Comparison of ENCODE assay signal across 19 mouse cellular contexts in genomic region chr1:167104956-167105626, GRCm38 (mm10).
DNase-seq lines count a peak whose midpoint lies in the region; ATAC-seq and TF ChIP-seq lines count a peak whose summit lies in the region.
"Had no signal": no experiment of that assay in that cellular context is flagged by ENCODE, and none has a peak within 500 bp of the region (broad histone marks: within the 10 kb centered on the region; RNA-seq: fewer than 3 reads in every experiment).

No protein-coding gene starts in this region.

- no peak for ATAC-seq in limb, embryonic 11.5 days (ENCODE audit: insufficient number of reproducible peaks, low FRiP score, low TSS enrichment, low read depth)
- ATAC-seq in forebrain, embryonic 14.5 days = peak; percentile 53
- ATAC-seq in hindbrain, embryonic 14.5 days (ENCODE audit: low FRiP score) = peak; percentile 49; the same call in 1 of the 2 replicates
- ATAC-seq in midbrain, postnatal 0 days (ENCODE audit: low FRiP score) = peak; percentile 53

- H3K36me3 ChIP-seq in limb, embryonic 11.5 days (ENCODE audit: control insufficient read depth, insufficient read depth, low read length) = no peaks in the 10 kb centered on the region
- H3K36me3 ChIP-seq in limb, embryonic 10.5 days = no peaks in the 10 kb centered on the region
- H3K36me3 ChIP-seq in forebrain, embryonic 14.5 days (ENCODE audit: control insufficient read depth, insufficient read depth, low read length) = no peaks in the 10 kb centered on the region
- no peaks in the 10 kb centered on the region for H3K36me3 ChIP-seq in hindbrain, embryonic 14.5 days (replicated peaks; ENCODE audit: control insufficient read depth, insufficient read depth)
- H3K36me3 ChIP-seq in midbrain, postnatal 0 days (ENCODE audit: insufficient read depth, low read length) = no peaks in the 10 kb centered on the region
- H3K36me3 ChIP-seq: embryonic facial prominence, embryonic 12.5 days; heart, embryonic 12.5 days; kidney, embryonic 15.5 days; liver, embryonic 13.5 days; lung, embryonic 15.5 days; stomach, embryonic 15.5 days had no signal

- no peak overlapping the region for H3K27ac ChIP-seq in limb, embryonic 11.5 days (replicated peaks; ENCODE audit: low read depth, low read length)
- H3K27ac ChIP-seq in limb, embryonic 10.5 days = no peak overlapping the region
- H3K27ac ChIP-seq in forebrain, embryonic 14.5 days (ENCODE audit: low read depth, low read length) = no peak overlapping the region; the same call in 1 of the 2 replicates
- H3K27ac ChIP-seq in hindbrain, embryonic 14.5 days = no peak overlapping the region
- 0 out of 2 replicates have a peak overlapping the region, but pooled peaks have one; percentile 39 for H3K27ac ChIP-seq in midbrain, postnatal 0 days (ENCODE audit: low read depth, low read length)
- H3K27ac ChIP-seq: embryonic facial prominence, embryonic 12.5 days; kidney, embryonic 15.5 days; liver, embryonic 13.5 days; lung, embryonic 15.5 days; macrophage; stomach, embryonic 15.5 days had no signal

- no peak overlapping the region for H3K4me3 ChIP-seq in limb, embryonic 11.5 days (ENCODE audit: low read depth, low read length)
- H3K4me3 ChIP-seq in limb, embryonic 10.5 days = no peak overlapping the region
- H3K4me3 ChIP-seq in forebrain, embryonic 14.5 days (ENCODE audit: low read depth, low read length) = no peak overlapping the region
- H3K4me3 ChIP-seq in hindbrain, embryonic 14.5 days (replicated peaks; ENCODE audit: low read length) = no peak overlapping the region
- no peak overlapping the region for H3K4me3 ChIP-seq in midbrain, postnatal 0 days (ENCODE audit: low read depth, low read length)
- H3K4me3 ChIP-seq: embryonic facial prominence, embryonic 12.5 days; heart, embryonic 12.5 days; kidney, embryonic 15.5 days; liver, embryonic 13.5 days; lung, embryonic 15.5 days; stomach, embryonic 15.5 days had no signal

- no peak overlapping the region for H3K4me2 ChIP-seq in limb, embryonic 11.5 days (ENCODE audit: low read depth, severe bottlenecking)
- H3K4me2 ChIP-seq in forebrain, embryonic 14.5 days (ENCODE audit: low read length) = no peak overlapping the region
- H3K4me2 ChIP-seq in hindbrain, embryonic 14.5 days (replicated peaks) = no peak overlapping the region
- no peak overlapping the region for H3K4me2 ChIP-seq in midbrain, postnatal 0 days (ENCODE audit: low read depth, low read length, poor library complexity, severe bottlenecking)
- H3K4me2 ChIP-seq: embryonic facial prominence, embryonic 12.5 days; heart, embryonic 12.5 days; kidney, embryonic 15.5 days; liver, embryonic 13.5 days; lung, embryonic 15.5 days; stomach, embryonic 15.5 days had no signal

- peak; percentile 24 for DNase-seq in limb, embryonic 11.5 days (ENCODE audit: low spot score)
- no peak for DNase-seq in limb, embryonic 10.5 days (ENCODE audit: low spot score)
- DNase-seq in forebrain, embryonic 14.5 days (ENCODE audit: low spot score) = no peak
- DNase-seq in hindbrain, embryonic 14.5 days (ENCODE audit: low spot score) = no peak
- DNase-seq in midbrain, postnatal 0 days (ENCODE audit: low spot score) = no peak
- no peak for DNase-seq in cerebellum, postnatal 25 days
- no peak for DNase-seq in heart, postnatal 10 days
- DNase-seq: cerebellum, postnatal 10 days; heart, postnatal 36 days; layer of hippocampus, postnatal 36 days; liver, embryonic 13.5 days; right cerebral cortex, postnatal 14 days; thymus, adult 2 months had no signal

- intact Hi-C loops in heart, postnatal 10 days (cut with DNase I) = no loop called here

- no peak for TF ChIP-seq CTCF in midbrain, postnatal 0 days (IDR thresholded peaks at IDR 0.05)

- 22% methylated on average over 5 of the region's 5 CpGs for WGBS in limb, embryonic 11.5 days
- 34% methylated on average over 5 of the region's 5 CpGs for WGBS in limb, embryonic 10.5 days
- 50% methylated on average over 5 of the region's 5 CpGs for WGBS in forebrain, embryonic 14.5 days
- 32% methylated on average over 5 of the region's 5 CpGs for WGBS in hindbrain, embryonic 14.5 days
- WGBS in midbrain, postnatal 0 days = 21% methylated on average over 5 of the region's 5 CpGs

- no peaks in the 10 kb centered on the region for H3K9me3 ChIP-seq in limb, embryonic 11.5 days (ENCODE audit: control insufficient read depth, low read length)
- no peaks in the 10 kb centered on the region for H3K9me3 ChIP-seq in limb, embryonic 10.5 days (replicated peaks)
- H3K9me3 ChIP-seq in forebrain, embryonic 14.5 days (replicated peaks; ENCODE audit: control insufficient read depth, low read length) = no peaks in the 10 kb centered on the region
- no peaks in the 10 kb centered on the region for H3K9me3 ChIP-seq in hindbrain, embryonic 14.5 days (ENCODE audit: control insufficient read depth, low read length)
- H3K9me3 ChIP-seq in midbrain, postnatal 0 days (ENCODE audit: low read length) = no peaks in the 10 kb centered on the region
- H3K9me3 ChIP-seq: embryonic facial prominence, embryonic 12.5 days; kidney, embryonic 15.5 days; liver, embryonic 13.5 days; lung, embryonic 15.5 days; stomach, embryonic 15.5 days had no signal

- H3K4me1 ChIP-seq in limb, embryonic 11.5 days (ENCODE audit: control insufficient read depth, insufficient read depth, low read length) = no peaks in the 10 kb centered on the region
- H3K4me1 ChIP-seq in limb, embryonic 10.5 days = peaks cover 11% of the 10 kb centered on the region
- H3K4me1 ChIP-seq in forebrain, embryonic 14.5 days (ENCODE audit: control insufficient read depth, insufficient read depth, low read length) = peaks cover 7% of the 10 kb centered on the region
- H3K4me1 ChIP-seq in hindbrain, embryonic 14.5 days (replicated peaks; ENCODE audit: control insufficient read depth, insufficient read depth, low read length) = 0 out of 2 replicates have a peak, but pooled peaks cover 11% of the 10 kb centered on the region
- no peaks in the 10 kb centered on the region; the same call in 1 of the 2 replicates for H3K4me1 ChIP-seq in midbrain, postnatal 0 days (ENCODE audit: insufficient read depth, low read length)
- H3K4me1 ChIP-seq: embryonic facial prominence, embryonic 12.5 days; heart, embryonic 12.5 days; kidney, embryonic 15.5 days; liver, embryonic 13.5 days; lung, embryonic 15.5 days; stomach, embryonic 15.5 days had no signal

- no peak overlapping the region for H3K9ac ChIP-seq in limb, embryonic 11.5 days (ENCODE audit: low read length)
- no peak overlapping the region for H3K9ac ChIP-seq in forebrain, embryonic 14.5 days (ENCODE audit: low read length)
- H3K9ac ChIP-seq in hindbrain, embryonic 14.5 days = no peak overlapping the region
- no peak overlapping the region for H3K9ac ChIP-seq in midbrain, postnatal 0 days (replicated peaks; ENCODE audit: low read length, poor library complexity, severe bottlenecking)
- H3K9ac ChIP-seq: embryonic facial prominence, embryonic 12.5 days; heart, embryonic 12.5 days; kidney, embryonic 15.5 days; liver, embryonic 13.5 days; lung, embryonic 15.5 days; stomach, embryonic 15.5 days had no signal

- no peaks in the 10 kb centered on the region for H3K27me3 ChIP-seq in limb, embryonic 11.5 days (ENCODE audit: control insufficient read depth, insufficient read depth, low read length)
- no peaks in the 10 kb centered on the region for H3K27me3 ChIP-seq in limb, embryonic 10.5 days (ENCODE audit: low read depth, poor library complexity, severe bottlenecking)
- no peaks in the 10 kb centered on the region for H3K27me3 ChIP-seq in forebrain, embryonic 14.5 days (replicated peaks; ENCODE audit: control insufficient read depth, insufficient read depth, low read length)
- H3K27me3 ChIP-seq in hindbrain, embryonic 14.5 days (ENCODE audit: control insufficient read depth, insufficient read depth, low read length) = no peaks in the 10 kb centered on the region
- no peaks in the 10 kb centered on the region for H3K27me3 ChIP-seq in midbrain, postnatal 0 days (ENCODE audit: insufficient read depth, low read length)
- H3K27me3 ChIP-seq: embryonic facial prominence, embryonic 12.5 days; heart, embryonic 12.5 days; kidney, embryonic 15.5 days; liver, embryonic 13.5 days; lung, embryonic 15.5 days; stomach, embryonic 15.5 days had no signal
